Mouse (Mus musculus) MEL (cell line): ENCODE measurements around the gene Pcnx.

ENCODE experiments used
- CTCF ChIP-seq, 3 experiments: IDR thresholded peaks in 2 of 3; conservative IDR thresholded peaks in 1 of 3; 2 replicates each; pipeline ENCODE4 v1.5.1; 2011 to 2012; ENCODE audit warnings: low read length in 3 of 3, low read depth in 2 of 3, mild to moderate bottlenecking in 2 of 3, improper control_type of control experiment in 1 of 3, inconsistent platforms in 1 of 3, mixed read lengths in 1 of 3, moderate library complexity in 1 of 3; ENCODE audit not compliant: control insufficient read depth in 1 of 3, insufficient read depth in 1 of 3, poor library complexity in 1 of 3, severe bottlenecking in 1 of 3
- ELF1 ChIP-seq: IDR thresholded peaks from 2 replicates; pipeline ENCODE4 v1.6.1; 2014; ENCODE audit warnings: low read depth, mild to moderate bottlenecking, inconsistent platforms, low read length, improper control_type of control experiment, moderate library complexity
- EP300 ChIP-seq, 2 experiments: IDR thresholded peaks; 2 replicates each; pipeline ENCODE4 v1.6.1; 2011; ENCODE audit warnings: improper control_type of control experiment in 2 of 2, low read length in 2 of 2, low read depth in 1 of 2, mild to moderate bottlenecking in 1 of 2
- HCFC1 ChIP-seq: IDR thresholded peaks from 2 replicates; pipeline ENCODE4 v1.6.1; 2012; ENCODE audit warnings: low read depth, mild to moderate bottlenecking, inconsistent platforms, low read length, improper control_type of control experiment, moderate library complexity
- NRF1 ChIP-seq: IDR thresholded peaks from 2 replicates; pipeline ENCODE4 v1.6.1; 2014; ENCODE audit warnings: low read depth, mild to moderate bottlenecking, inconsistent platforms, low read length, improper control_type of control experiment, moderate library complexity; ENCODE audit not compliant: poor library complexity, insufficient read depth, severe bottlenecking
- POLR2A ChIP-seq, 2 experiments: IDR thresholded peaks; 2 replicates each; pipeline ENCODE4 v1.6.1; 2011 to 2012; ENCODE audit warnings: low read length in 2 of 2, mild to moderate bottlenecking in 2 of 2, control low read depth in 1 of 2, improper control_type of control experiment in 1 of 2, low read depth in 1 of 2, moderate library complexity in 1 of 2; ENCODE audit not compliant: control insufficient read depth in 1 of 2, insufficient read depth in 1 of 2, poor library complexity in 1 of 2
- SMC3 ChIP-seq: IDR thresholded peaks from 2 replicates; pipeline ENCODE4 v1.6.1; 2011; ENCODE audit warnings: low read depth, low read length, improper control_type of control experiment
- TAL1 ChIP-seq: IDR thresholded peaks from 2 replicates; pipeline ENCODE4 v1.6.1; 2012; ENCODE audit warnings: mild to moderate bottlenecking, inconsistent platforms, low read length, moderate library complexity, mixed read lengths
- TBP ChIP-seq: IDR thresholded peaks from 2 replicates; pipeline ENCODE4 v1.8.0; 2011; ENCODE audit warnings: low read depth, low read length, improper control_type of control experiment
- TCF12 ChIP-seq: IDR thresholded peaks from 2 replicates; pipeline ENCODE4 v1.6.1; 2014; ENCODE audit warnings: low read depth, mild to moderate bottlenecking, inconsistent platforms, low read length, improper control_type of control experiment, moderate library complexity
- USF1 ChIP-seq: IDR thresholded peaks from 2 replicates; pipeline ENCODE4 v1.6.1; 2014; ENCODE audit warnings: low read depth, mild to moderate bottlenecking, inconsistent platforms, low read length, improper control_type of control experiment, moderate library complexity
- ZKSCAN1 ChIP-seq: IDR thresholded peaks from 2 replicates; pipeline ENCODE4 v1.6.1; 2012; ENCODE audit warnings: low read depth, mild to moderate bottlenecking, inconsistent platforms, low read length, improper control_type of control experiment, moderate library complexity
- ZMIZ1 ChIP-seq: IDR thresholded peaks from 2 replicates; pipeline ENCODE4 v1.6.1; 2012; ENCODE audit warnings: low read depth, mild to moderate bottlenecking, inconsistent platforms, low read length, improper control_type of control experiment, moderate library complexity

GRCm38 (mm10) chr12:81907741-81908357, 48.0 kb downstream of the Pcnx start:
- TF ChIP-seq POLR2A (IDR thresholded peaks at IDR 0.05; ENCODE audit: control insufficient read depth in 1 of 2, insufficient read depth in 1 of 2, low read depth in 1 of 2, low read length in 2 of 2, poor library complexity in 1 of 2): no peak
- TF ChIP-seq HCFC1: no peak
- TF ChIP-seq CTCF (IDR thresholded peaks at IDR 0.05 in 2 of 3, conservative IDR thresholded peaks at IDR 0.05 in 1 of 3; ENCODE audit: control insufficient read depth in 1 of 3, insufficient read depth in 1 of 3, low read depth in 2 of 3, low read length in 3 of 3, poor library complexity in 1 of 3, severe bottlenecking in 1 of 3): no peak
- TF ChIP-seq TCF12: no peak
- no peak for TF ChIP-seq TBP
- TF ChIP-seq USF1: no peak
- TF ChIP-seq ELF1: no peak
- TF ChIP-seq EP300 (IDR thresholded peaks at IDR 0.05; ENCODE audit: low read depth in 1 of 2, low read length in 2 of 2): no peak
- no peak for TF ChIP-seq ZKSCAN1
- TF ChIP-seq ZMIZ1: no peak
- TF ChIP-seq TAL1: no peak
- TF ChIP-seq NRF1: no peak
- no peak for TF ChIP-seq SMC3
